Mouse (Mus musculus): ENCODE results near the gene Gm10486.
"Not testable (repeated sequence)": the region's sequence is repeated elsewhere in the genome, so short reads cannot be mapped to it uniquely, and the experiment has no call there.

Gm10486 gene

DNA sequence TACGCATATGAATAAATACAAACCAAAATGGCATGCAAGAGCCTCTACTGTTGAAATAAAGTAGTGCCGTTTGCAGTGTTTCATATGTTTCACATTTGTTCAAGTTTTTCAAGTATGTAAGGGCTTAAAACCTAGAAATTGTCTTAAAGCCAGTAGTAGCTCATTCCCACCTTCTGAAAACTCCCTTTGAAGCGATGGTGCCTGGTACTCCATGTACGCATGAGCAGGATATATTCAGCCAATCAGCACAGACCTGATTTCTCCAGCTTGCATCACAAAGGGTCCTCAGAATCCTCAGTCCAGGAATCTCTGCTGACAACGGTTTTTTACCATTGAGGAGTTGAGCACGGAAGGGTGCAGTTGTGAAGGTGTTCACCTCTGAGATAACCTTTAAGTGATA, at the start of gene Gm10486:
Gm10486 (plus strand) TSS at position 301 of the 400 bp plus-strand sequence.
- DNase-seq, result not testable (repeated sequence)

All from thymus, postnatal 14 days (tissue).